Mouse (Mus musculus): Measurements from ENCODE around the gene Tas2r144. TPM values are rescaled to one million over a fixed set of nuclear protein-coding genes. Genes with fewer than 3 reads are reported as not detected.

Tas2r144 gene
- total RNA-seq (2021): not detected
- long read RNA-seq, experiment 1: 0 reads
- long read RNA-seq, experiment 2: 0 reads

GRCm38 (mm10) chr6:42215028-42215427 is at the start of gene Tas2r144:
Gene Tas2r144 (plus strand): TSS chr6:42215328.
- no peak for DNase-seq

GRCm38 (mm10) chr6:42182462-42182861 is 32.7 kb upstream of the Tas2r144 start:
- no peak for DNase-seq

- DNase-seq: no peak
Measured at GRCm38 (mm10) chr6:42186230-42186629, 28.9 kb upstream of the Tas2r144 start.

- no peak for DNase-seq
Measured at GRCm38 (mm10) chr6:42197710-42198109, 17.4 kb upstream of the Tas2r144 start.

- DNase-seq: no peak
Measured at GRCm38 (mm10) chr6:42199498-42199897, 15.6 kb upstream of the Tas2r144 start.

DNA sequence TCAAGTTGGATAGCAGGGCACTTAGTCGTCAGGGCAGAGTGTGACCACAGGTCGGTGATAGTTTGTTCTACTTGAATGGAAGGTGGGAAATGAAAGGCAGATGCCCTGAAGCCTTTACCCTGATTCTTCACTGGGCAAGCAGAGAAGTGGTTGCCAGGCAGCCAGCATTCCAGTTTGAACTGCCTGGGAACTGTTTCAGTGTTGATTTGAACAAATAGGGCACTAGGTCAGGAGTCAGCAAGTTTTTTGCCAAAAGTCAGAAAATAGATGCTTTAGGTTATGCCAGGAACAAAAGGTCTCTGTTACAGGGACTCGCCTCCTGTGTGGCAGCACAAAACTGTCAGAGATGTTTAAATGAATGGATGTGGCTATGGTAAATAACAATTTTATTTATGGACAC is 7.2 kb downstream of the Tas2r144 start:
- no peak for DNase-seq

DNA sequence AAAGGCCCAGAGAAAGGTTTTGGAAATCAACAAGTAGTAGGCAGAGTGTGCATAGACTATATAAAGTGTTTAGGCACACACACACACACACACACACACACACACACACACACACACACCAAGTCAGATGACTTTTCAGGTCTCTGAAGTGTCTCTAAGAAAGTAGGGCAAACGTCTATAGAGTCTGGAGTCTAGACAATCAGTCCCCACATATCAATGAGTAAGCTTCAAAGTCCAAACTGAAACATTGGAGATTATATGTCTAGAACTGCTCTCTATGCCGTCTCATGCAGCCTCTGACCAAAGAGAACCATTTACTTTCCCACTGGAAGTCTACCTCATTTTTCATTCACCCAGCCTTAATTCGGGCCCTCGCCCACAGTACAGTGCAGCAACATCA is 9.9 kb downstream of the Tas2r144 start:
- no peak for DNase-seq

- DNase-seq: peak; percentile 45 to 87
Measured at GRCm38 (mm10) chr6:42227240-42228101, 12.3 kb downstream of the Tas2r144 start.

DNA sequence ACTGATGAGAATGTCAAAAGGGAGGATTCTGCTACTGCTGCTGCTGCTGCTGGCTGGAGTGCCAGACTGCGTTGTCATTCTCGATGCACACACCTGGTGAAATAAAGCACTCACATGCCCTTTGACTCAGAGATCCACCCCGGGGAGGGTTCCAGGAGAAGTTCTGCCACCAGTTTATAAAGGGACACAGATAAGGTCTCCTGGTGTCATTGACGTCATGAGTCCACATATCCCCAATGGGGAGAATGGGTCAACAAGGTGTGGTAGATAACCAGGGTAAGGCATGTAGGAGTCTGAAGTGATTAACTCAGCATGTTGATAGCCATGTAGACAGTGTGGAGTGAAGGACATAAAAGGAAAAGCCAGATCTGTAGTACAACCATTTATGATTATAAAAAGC is 14.5 kb downstream of the Tas2r144 start:
- no peak for DNase-seq

- no peak for DNase-seq
Measured at GRCm38 (mm10) chr6:42231191-42231590, 16.1 kb downstream of the Tas2r144 start.

DNA sequence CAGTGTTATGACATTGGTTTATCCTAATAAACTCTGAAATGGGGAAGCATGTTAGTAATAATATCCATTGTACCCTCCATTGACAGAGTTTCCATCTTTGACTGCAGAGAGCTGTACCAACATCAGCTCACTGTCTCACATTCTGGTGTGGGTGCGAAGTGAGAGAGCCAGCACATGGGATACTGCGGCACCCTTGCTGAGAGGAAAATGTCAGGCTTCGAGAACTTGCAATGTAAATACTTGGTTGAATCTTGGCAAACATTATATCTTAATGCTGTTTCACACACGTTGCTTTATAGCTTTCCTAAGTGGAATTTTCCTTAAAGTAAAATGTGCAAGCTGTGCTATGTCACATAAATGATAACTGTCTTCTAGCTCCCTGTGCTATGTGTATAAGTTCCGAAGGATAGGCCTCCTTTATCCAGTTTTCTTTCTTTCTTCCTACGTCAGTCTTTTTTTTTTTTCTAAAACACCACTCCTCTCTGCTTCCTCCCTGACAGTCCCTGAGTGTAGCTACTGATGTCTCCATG is 22.2 kb downstream of the Tas2r144 start:
- DNase-seq: no peak

- DNase-seq: peak; percentile 25 to 46
Measured at GRCm38 (mm10) chr6:42241311-42242045, 26.4 kb downstream of the Tas2r144 start.

GRCm38 (mm10) chr6:42245711-42246353 is 30.7 kb downstream of the Tas2r144 start, which contains the start of gene Gstk1:
Gene Gstk1 (plus strand): TSS chr6:42245935.
- DNase-seq: peak; percentile 90 to 93

- peak; percentile 12 to 21 for DNase-seq
Measured at GRCm38 (mm10) chr6:42247173-42247572, 32.0 kb downstream of the Tas2r144 start.

DNA sequence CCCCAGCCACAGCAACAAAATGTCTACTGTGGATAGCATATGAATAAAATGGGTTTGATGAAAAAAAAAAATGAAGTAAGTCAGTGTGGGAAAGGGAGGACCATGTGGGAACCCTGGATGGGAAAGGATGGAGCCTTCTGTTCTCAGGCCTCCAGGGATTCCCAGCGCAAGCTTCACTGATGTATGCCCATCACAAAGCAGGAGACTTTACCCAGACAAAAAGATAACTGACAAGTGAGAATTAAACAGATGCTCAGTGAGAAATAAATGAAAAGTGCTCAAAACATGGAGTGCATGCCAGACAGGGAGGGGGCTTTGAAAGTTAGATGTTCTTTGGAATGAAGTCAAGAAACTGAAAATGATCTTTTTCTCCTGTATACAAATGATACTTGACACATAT is 32.9 kb downstream of the Tas2r144 start:
- no peak for DNase-seq

DNA sequence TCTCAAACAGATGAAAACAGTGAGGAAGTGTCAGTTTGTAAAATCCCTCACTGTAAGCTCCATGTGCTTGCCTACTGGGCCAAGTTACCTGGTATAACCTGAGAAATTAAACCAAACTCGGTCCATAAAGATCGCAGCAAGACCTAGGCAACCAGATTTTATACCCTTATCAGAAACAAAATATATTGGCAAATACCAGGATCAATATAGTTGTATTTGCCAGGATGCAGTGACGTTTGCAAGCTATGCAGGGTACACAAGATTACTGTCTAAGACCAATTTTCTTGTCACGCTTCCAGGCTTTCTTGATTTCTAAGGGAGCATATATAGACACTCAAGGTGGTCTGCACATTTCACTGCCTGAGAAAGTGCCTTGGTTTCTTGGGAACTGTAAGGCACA is 36.7 kb downstream of the Tas2r144 start:
- DNase-seq: no peak

DNA sequence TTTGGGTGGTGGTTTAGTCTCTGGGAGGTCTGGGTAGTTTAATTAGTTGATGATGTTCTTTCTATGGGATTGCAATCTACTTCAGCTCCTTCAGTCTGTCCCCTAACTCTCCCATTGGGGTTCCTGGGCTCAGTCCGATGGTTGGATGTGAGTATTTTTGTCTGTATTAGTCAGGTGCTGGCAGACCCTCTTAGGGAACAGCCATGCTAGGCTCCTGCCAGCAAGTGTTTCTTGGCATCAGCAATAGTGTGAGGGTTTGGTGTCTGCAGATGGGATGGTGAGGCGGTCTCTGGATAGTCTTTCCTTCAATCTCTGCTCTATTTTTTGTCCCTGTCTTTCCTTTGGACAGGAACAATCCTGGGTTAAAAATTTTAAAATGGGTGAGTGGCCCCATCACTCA is 38.0 kb downstream of the Tas2r144 start:
- no peak for DNase-seq

DNA sequence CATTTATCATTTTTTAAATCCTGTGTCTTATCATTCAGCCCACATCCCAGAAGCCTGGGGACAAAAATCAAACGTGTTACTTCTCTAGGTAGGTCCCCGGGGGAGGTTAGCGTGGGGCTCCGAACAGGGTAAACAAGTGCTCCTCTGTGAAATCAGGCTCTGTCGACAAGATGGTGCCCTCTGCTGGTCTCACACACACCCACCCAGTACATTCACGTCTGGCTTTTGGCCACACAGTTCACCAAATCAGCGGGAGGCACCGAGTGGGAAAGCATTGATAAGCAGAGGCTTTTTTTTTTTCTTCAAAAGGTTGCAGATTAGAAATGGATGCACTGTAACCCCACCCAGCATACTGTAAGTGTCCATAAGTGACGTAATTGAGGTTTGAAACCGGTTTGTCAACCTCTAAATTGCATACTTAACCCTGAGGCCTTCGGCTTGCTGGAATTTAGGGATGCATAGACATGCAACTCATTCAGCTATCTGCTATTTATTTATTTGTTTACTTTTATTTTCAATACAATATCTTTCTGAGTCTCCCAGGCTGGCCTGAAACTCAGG is 42.3 kb downstream of the Tas2r144 start:
- DNase-seq: peak; percentile 54 to 76

- no peak for DNase-seq
Measured at GRCm38 (mm10) chr6:42260430-42260829, 45.3 kb downstream of the Tas2r144 start.

GRCm38 (mm10) chr6:42261524-42262170 is 46.5 kb downstream of the Tas2r144 start, which contains the start of gene Tmem139:
Gene Tmem139 (plus strand): TSS chr6:42261970.
- DNase-seq: no peak

- DNase-seq: peak; percentile 99
Measured at GRCm38 (mm10) chr6:42264626-42265312, 49.6 kb downstream of the Tas2r144 start, which contains the start of gene Casp2. Gene Casp2 (plus strand): TSS chr6:42264985.
